Mouse (Mus musculus): ENCODE measurements around the gene Dnajc1. TPM values are rescaled to one million over a fixed set of nuclear protein-coding genes. Genes with fewer than 3 reads are reported as not detected.

Dnajc1 gene
- total RNA-seq, 1 experiment = 16.4 TPM

GRCm38 (mm10) chr2:18316909-18317308 lies 75.7 kb downstream of the Dnajc1 start:
- Histone ChIP-seq H3K9me3 (ENCODE audit: control insufficient read depth, insufficient read depth, low read depth, low read length) (peaks cover 4% of the 10 kb centered on the region; the same call in 1 of the 2 replicates), H3K4me1 (ENCODE audit: control insufficient read depth in 2 of 2, insufficient read depth in 2 of 2, low read length in 2 of 2, poor library complexity in 1 of 2) (no peaks in the 10 kb centered on the region), H3K4me3 (ENCODE audit: insufficient read depth in 1 of 2, low read depth in 1 of 2, low read length in 2 of 2, poor library complexity in 1 of 2, severe bottlenecking in 1 of 2) (no peak overlapping the region), H3K9ac (ENCODE audit: insufficient read depth, low read depth, low read length, poor library complexity, severe bottlenecking) (no peak overlapping the region), H3K36me3 (ENCODE audit: control insufficient read depth, insufficient read depth, low read length, poor library complexity, severe bottlenecking) (peaks cover under 1% of the 10 kb centered on the region; the same call in 1 of the 2 replicates), H3K27ac (ENCODE audit: insufficient read depth, low read depth, low read length, poor library complexity, severe bottlenecking) (no peak overlapping the region)
- in situ Hi-C loops (cut with MboI; ENCODE audit: low sequenced_read_pairs in 2 of 2, unreplicated experiment in 2 of 2) = no loop called here
- no peak for DNase-seq (ENCODE audit: low read depth, low spot score)
- TF ChIP-seq ZC3H11A (IDR thresholded peaks at IDR 0.05; ENCODE audit: borderline replicate concordance, low read depth, low read length) (no peak), ZNF384 (IDR thresholded peaks at IDR 0.05; ENCODE audit: low read depth, low read length) (no peak), CHD2 (IDR thresholded peaks at IDR 0.05; ENCODE audit: low read depth, low read length) (no peak), MAFK (IDR thresholded peaks at IDR 0.05; ENCODE audit: insufficient read depth, low read depth, low read length) (no peak), HCFC1 (IDR thresholded peaks at IDR 0.05; ENCODE audit: borderline replicate concordance, insufficient read depth, low read length) (no peak)

GRCm38 (mm10) chr2:18310261-18311104 lies 82.1 kb downstream of the Dnajc1 start:
- in situ Hi-C loops (cut with MboI; ENCODE audit: low sequenced_read_pairs in 2 of 2, unreplicated experiment in 2 of 2) = no loop called here
- no peak overlapping the region for H3K4me3 ChIP-seq (ENCODE audit: insufficient read depth in 1 of 2, low read depth in 1 of 2, low read length in 2 of 2, poor library complexity in 1 of 2, severe bottlenecking in 1 of 2)
- no peak for DNase-seq (ENCODE audit: low read depth, low spot score)
- TF ChIP-seq MAFK (IDR thresholded peaks at IDR 0.05; ENCODE audit: insufficient read depth, low read depth, low read length) (no peak), CHD2 (IDR thresholded peaks at IDR 0.05; ENCODE audit: low read depth, low read length) (no peak), ZNF384 (IDR thresholded peaks at IDR 0.05; ENCODE audit: low read depth, low read length) (no peak), ZC3H11A (IDR thresholded peaks at IDR 0.05; ENCODE audit: borderline replicate concordance, low read depth, low read length) (no peak), HCFC1 (IDR thresholded peaks at IDR 0.05; ENCODE audit: borderline replicate concordance, insufficient read depth, low read length) (no peak)
- H3K36me3 ChIP-seq (ENCODE audit: control insufficient read depth, insufficient read depth, low read length, poor library complexity, severe bottlenecking) = no peaks in the 10 kb centered on the region
- H3K9ac ChIP-seq (ENCODE audit: insufficient read depth, low read depth, low read length, poor library complexity, severe bottlenecking) = no peak overlapping the region
- H3K4me1 ChIP-seq (ENCODE audit: control insufficient read depth in 2 of 2, insufficient read depth in 2 of 2, low read length in 2 of 2, poor library complexity in 1 of 2) = no peaks in the 10 kb centered on the region
- H3K9me3 ChIP-seq (ENCODE audit: control insufficient read depth, insufficient read depth, low read depth, low read length) = no peaks in the 10 kb centered on the region
- H3K27ac ChIP-seq (ENCODE audit: insufficient read depth, low read depth, low read length, poor library complexity, severe bottlenecking) = no peak overlapping the region

- H3K9me3 ChIP-seq (ENCODE audit: control insufficient read depth, insufficient read depth, low read depth, low read length) = no peaks in the 10 kb centered on the region
- in situ Hi-C loops (cut with MboI; ENCODE audit: low sequenced_read_pairs in 2 of 2, unreplicated experiment in 2 of 2) = no loop called here
- DNase-seq (ENCODE audit: low read depth, low spot score) = no peak
- no peak overlapping the region for H3K27ac ChIP-seq (ENCODE audit: insufficient read depth, low read depth, low read length, poor library complexity, severe bottlenecking)
- H3K9ac ChIP-seq (ENCODE audit: insufficient read depth, low read depth, low read length, poor library complexity, severe bottlenecking) = no peak overlapping the region
- no peaks in the 10 kb centered on the region for H3K4me1 ChIP-seq (ENCODE audit: control insufficient read depth in 2 of 2, insufficient read depth in 2 of 2, low read length in 2 of 2, poor library complexity in 1 of 2)
- TF ChIP-seq MAFK (IDR thresholded peaks at IDR 0.05; ENCODE audit: insufficient read depth, low read depth, low read length) = no peak
- no peak for TF ChIP-seq ZC3H11A (IDR thresholded peaks at IDR 0.05; ENCODE audit: borderline replicate concordance, low read depth, low read length)
- no peak for TF ChIP-seq ZNF384 (IDR thresholded peaks at IDR 0.05; ENCODE audit: low read depth, low read length)
- no peak for TF ChIP-seq CHD2 (IDR thresholded peaks at IDR 0.05; ENCODE audit: low read depth, low read length)
- TF ChIP-seq HCFC1 (IDR thresholded peaks at IDR 0.05; ENCODE audit: borderline replicate concordance, insufficient read depth, low read length) = no peak
- H3K4me3 ChIP-seq (ENCODE audit: insufficient read depth in 1 of 2, low read depth in 1 of 2, low read length in 2 of 2, poor library complexity in 1 of 2, severe bottlenecking in 1 of 2) = no peak overlapping the region
- no peaks in the 10 kb centered on the region for H3K36me3 ChIP-seq (ENCODE audit: control insufficient read depth, insufficient read depth, low read length, poor library complexity, severe bottlenecking)
These were observed 85.0 kb downstream of the Dnajc1 start for GRCm38 (mm10) chr2:18307440-18308305.

- Histone ChIP-seq H3K36me3 (ENCODE audit: control insufficient read depth, insufficient read depth, low read length, poor library complexity, severe bottlenecking) (no peaks in the 10 kb centered on the region), H3K9ac (ENCODE audit: insufficient read depth, low read depth, low read length, poor library complexity, severe bottlenecking) (no peak overlapping the region), H3K9me3 (ENCODE audit: control insufficient read depth, insufficient read depth, low read depth, low read length) (no peaks in the 10 kb centered on the region), H3K27ac (ENCODE audit: insufficient read depth, low read depth, low read length, poor library complexity, severe bottlenecking) (no peak overlapping the region), H3K4me3 (ENCODE audit: insufficient read depth in 1 of 2, low read depth in 1 of 2, low read length in 2 of 2, poor library complexity in 1 of 2, severe bottlenecking in 1 of 2) (no peak overlapping the region), H3K4me1 (ENCODE audit: control insufficient read depth in 2 of 2, insufficient read depth in 2 of 2, low read length in 2 of 2, poor library complexity in 1 of 2) (no peaks in the 10 kb centered on the region)
- DNase-seq (ENCODE audit: low read depth, low spot score) = no peak
- no peak for TF ChIP-seq ZNF384 (IDR thresholded peaks at IDR 0.05; ENCODE audit: low read depth, low read length)
- no peak for TF ChIP-seq HCFC1 (IDR thresholded peaks at IDR 0.05; ENCODE audit: borderline replicate concordance, insufficient read depth, low read length)
- no peak for TF ChIP-seq ZC3H11A (IDR thresholded peaks at IDR 0.05; ENCODE audit: borderline replicate concordance, low read depth, low read length)
- TF ChIP-seq CHD2 (IDR thresholded peaks at IDR 0.05; ENCODE audit: low read depth, low read length) = no peak
- no peak for TF ChIP-seq MAFK (IDR thresholded peaks at IDR 0.05; ENCODE audit: insufficient read depth, low read depth, low read length)
- in situ Hi-C loops (cut with MboI; ENCODE audit: low sequenced_read_pairs in 2 of 2, unreplicated experiment in 2 of 2) = no loop called here
These were observed 91.7 kb downstream of the Dnajc1 start for GRCm38 (mm10) chr2:18300949-18301348.

All from ES-E14 (cell line).